Mouse (Mus musculus): ENCODE results near the gene Arsg. TPM values are rescaled to one million over a fixed set of nuclear protein-coding genes. Genes with fewer than 3 reads are reported as not detected.

Arsg gene
- polyA plus RNA-seq (2012; rRNA removed): 3.9 and 4.0 TPM in 2 replicates

DNA sequence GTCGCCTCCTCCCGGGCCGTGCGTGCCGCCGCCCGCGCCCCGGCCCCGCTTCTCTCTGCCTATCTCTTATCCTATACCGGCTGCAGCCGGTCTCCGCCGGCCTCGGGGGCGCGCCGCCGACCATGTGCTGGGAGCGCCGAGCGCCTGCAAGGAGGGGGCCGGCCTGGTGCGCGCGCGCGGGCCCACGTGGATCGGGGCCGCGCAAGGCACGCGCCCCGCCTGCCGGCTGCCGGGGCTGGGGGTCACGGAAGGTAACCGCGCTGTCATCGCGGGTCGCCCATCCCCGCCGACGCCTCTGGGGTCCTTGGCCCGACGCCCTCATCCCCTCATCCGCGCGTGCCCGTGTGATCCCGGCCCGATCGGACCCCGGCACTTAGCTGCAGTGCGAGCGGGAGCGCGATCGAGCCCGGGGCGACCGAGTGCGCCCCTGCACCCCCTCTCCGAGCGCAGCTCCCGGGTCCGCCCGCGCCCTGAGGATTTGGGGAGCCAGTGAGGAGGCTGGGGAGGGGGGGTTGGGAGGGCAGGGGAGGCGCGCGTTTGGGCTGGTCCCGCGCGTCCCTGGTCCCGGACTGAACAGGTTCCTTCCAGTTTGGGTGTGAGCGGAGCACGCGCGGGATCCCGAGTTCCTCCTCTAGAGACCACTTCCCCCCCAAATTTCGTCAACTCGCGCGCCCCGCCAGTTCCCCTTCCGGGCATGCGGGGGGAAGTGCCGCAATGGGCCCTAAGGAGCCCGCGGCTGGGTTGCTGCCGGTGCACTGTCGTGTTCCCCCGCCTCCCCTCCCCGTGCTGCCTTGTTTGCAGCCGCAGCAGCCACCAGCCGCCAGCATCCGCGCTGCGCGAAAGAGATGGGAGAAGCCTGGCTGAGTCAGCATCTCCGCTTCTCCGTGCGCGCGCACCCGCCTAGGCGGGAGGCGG is at the start of gene Arsg, which contains the start of gene Slc16a6:
TSS of gene Arsg (plus strand) at position 204 of the 915 bp plus-strand sequence.
TSS of gene Slc16a6 (minus strand) at position 428 of the 915 bp plus-strand sequence.
- peak within 1 kb of the TSS; percentile 81 for H3K4me3 ChIP-seq (ENCODE audit: control insufficient read depth, insufficient read depth, low read length)
- H3K36me3 ChIP-seq (ENCODE audit: control insufficient read depth, insufficient read depth, low read length): no peaks in the 10 kb centered on the region
- H3K27ac ChIP-seq (ENCODE audit: control insufficient read depth, insufficient read depth, low read length): peak within 1 kb of the TSS; percentile 80
- WGBS: under 1% methylated on average over 111 of the region's 111 CpGs
- H3K4me1 ChIP-seq (replicated peaks; ENCODE audit: control insufficient read depth, insufficient read depth, low read length): peaks cover 27% of the 10 kb centered on the region
- no peaks in the 10 kb centered on the region for H3K27me3 ChIP-seq (ENCODE audit: control insufficient read depth, insufficient read depth, low read length)
- DNase-seq: peak; percentile 94
- TF ChIP-seq CTCF (IDR thresholded peaks at IDR 0.05; ENCODE audit: borderline replicate concordance, control insufficient read depth, extremely low read depth, insufficient read depth, low read length, poor library complexity) (0 out of 2 replicates have a peak, but pooled peaks have one; percentile 36), POLR2A (IDR thresholded peaks at IDR 0.05; ENCODE audit: control insufficient read depth, extremely low read depth, insufficient read depth, low read length, poor library complexity) (peak; percentile 42; the same call in 1 of the 2 replicates)

DNA sequence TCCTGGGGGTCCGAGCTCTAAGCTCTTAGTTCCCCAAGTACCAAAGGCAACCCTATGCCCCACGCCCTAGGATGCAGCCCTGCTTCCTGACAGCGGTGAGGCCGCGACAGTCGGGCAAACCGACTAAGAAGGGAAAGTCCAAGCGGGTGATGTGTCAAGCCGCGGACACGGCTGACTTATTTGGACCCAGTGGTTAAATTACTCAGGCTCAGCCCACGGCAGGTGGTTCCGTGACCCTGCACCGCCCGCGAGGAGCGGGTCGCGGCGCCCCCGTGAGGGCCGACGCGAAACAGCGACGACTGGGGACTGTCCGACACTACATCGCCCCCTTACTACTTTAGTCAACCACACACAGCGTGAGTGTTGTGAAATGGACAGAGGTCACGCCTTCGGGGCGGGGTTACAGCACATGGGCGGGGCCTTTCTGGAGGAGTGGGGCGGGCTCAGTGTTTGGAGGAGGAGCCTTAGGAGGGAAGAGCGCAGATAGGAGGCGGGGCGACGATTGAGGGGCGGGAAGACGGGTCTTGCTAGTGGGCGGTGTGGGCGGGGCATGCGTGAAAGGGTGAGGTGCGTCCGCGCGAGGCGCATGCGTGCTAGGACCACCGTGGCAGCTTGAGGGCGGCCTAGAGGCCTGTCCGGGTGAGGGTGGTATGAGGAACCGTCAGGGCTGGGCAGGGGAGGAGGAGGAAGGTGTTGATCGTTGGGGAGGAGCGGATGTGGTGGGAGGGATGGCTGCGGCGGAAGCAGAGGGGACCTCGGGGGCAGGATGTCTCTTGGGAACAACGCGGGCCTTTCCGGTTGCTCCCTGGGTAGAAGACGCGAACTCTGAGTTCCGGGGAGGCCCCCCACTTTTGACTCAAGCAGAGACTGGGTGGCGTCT is 47.5 kb upstream of the Arsg start, which contains the start of gene Amz2:
TSS of gene Amz2 (plus strand) at position 555 of the 880 bp plus-strand sequence.
- Histone ChIP-seq H3K27me3 (ENCODE audit: control insufficient read depth, insufficient read depth, low read length) (no peaks in the 10 kb centered on the region), H3K27ac (ENCODE audit: control insufficient read depth, insufficient read depth, low read length) (peak within 1 kb of the TSS; percentile 65), H3K4me1 (replicated peaks; ENCODE audit: control insufficient read depth, insufficient read depth, low read length) (peaks cover 11% of the 10 kb centered on the region), H3K36me3 (ENCODE audit: control insufficient read depth, insufficient read depth, low read length) (peaks cover 10% of the 10 kb centered on the region; the same call in 1 of the 2 replicates), H3K4me3 (ENCODE audit: control insufficient read depth, insufficient read depth, low read length) (peak within 1 kb of the TSS; percentile 54)
- peak; percentile 87 for TF ChIP-seq POLR2A (IDR thresholded peaks at IDR 0.05; ENCODE audit: control insufficient read depth, extremely low read depth, insufficient read depth, low read length, poor library complexity)
- peak; percentile 91 for TF ChIP-seq CTCF (IDR thresholded peaks at IDR 0.05; ENCODE audit: borderline replicate concordance, control insufficient read depth, extremely low read depth, insufficient read depth, low read length, poor library complexity)
- DNase-seq: peak; percentile 99
- under 1% methylated on average over 65 of the region's 65 CpGs for WGBS

DNA sequence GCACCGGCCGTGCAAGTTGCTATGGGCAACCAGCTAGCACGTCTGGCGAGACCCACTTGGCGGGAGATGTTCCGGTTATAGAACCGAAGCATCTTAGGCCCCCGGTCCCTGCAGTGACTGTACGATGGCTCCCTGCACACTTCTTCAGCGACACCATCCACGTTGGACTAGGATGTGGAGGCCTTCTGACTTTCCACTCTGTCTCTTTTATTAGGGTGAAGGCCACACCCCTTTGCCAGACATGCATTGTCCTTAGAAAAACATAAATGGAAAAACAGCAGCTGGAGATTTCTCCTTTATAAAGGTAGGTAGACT is 46.9 kb upstream of the Arsg start:
- peak overlapping the region; percentile 65 for H3K27ac ChIP-seq (ENCODE audit: control insufficient read depth, insufficient read depth, low read length)
- no peaks in the 10 kb centered on the region for H3K27me3 ChIP-seq (ENCODE audit: control insufficient read depth, insufficient read depth, low read length)
- TF ChIP-seq POLR2A (IDR thresholded peaks at IDR 0.05; ENCODE audit: control insufficient read depth, extremely low read depth, insufficient read depth, low read length, poor library complexity) (no peak), CTCF (IDR thresholded peaks at IDR 0.05; ENCODE audit: borderline replicate concordance, control insufficient read depth, extremely low read depth, insufficient read depth, low read length, poor library complexity) (no peak)
- peaks cover 10% of the 10 kb centered on the region for H3K4me1 ChIP-seq (replicated peaks; ENCODE audit: control insufficient read depth, insufficient read depth, low read length)
- no peak for DNase-seq
- peaks cover 12% of the 10 kb centered on the region; the same call in 1 of the 2 replicates for H3K36me3 ChIP-seq (ENCODE audit: control insufficient read depth, insufficient read depth, low read length)
- WGBS: under 1% methylated on average over 11 of the region's 11 CpGs
- H3K4me3 ChIP-seq (ENCODE audit: control insufficient read depth, insufficient read depth, low read length): peak overlapping the region; percentile 54

DNA sequence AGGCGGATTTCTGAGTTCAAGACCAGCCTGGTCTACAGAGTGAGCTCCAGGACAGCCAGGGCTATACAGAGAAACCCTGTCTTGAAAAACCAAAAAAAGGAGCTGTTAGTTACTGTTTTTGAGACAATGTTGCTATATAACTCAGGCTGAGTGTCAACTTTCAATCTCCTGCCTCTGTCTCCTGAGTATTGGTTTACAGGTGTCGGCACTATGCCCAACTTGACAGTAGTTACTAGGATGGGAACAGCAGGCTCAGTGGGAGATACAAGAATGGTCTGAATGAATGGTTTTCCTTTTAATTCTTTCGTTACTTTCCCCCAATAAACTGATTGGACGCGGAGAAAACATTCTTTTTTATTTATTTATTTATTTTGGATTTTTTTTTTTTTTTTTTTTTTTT is 45.8 kb upstream of the Arsg start:
- H3K4me1 ChIP-seq (replicated peaks; ENCODE audit: control insufficient read depth, insufficient read depth, low read length): peaks cover 18% of the 10 kb centered on the region
- TF ChIP-seq CTCF (IDR thresholded peaks at IDR 0.05; ENCODE audit: borderline replicate concordance, control insufficient read depth, extremely low read depth, insufficient read depth, low read length, poor library complexity): no peak
- no peak for TF ChIP-seq POLR2A (IDR thresholded peaks at IDR 0.05; ENCODE audit: control insufficient read depth, extremely low read depth, insufficient read depth, low read length, poor library complexity)
- H3K27ac ChIP-seq (ENCODE audit: control insufficient read depth, insufficient read depth, low read length): no peak overlapping the region
- H3K27me3 ChIP-seq (ENCODE audit: control insufficient read depth, insufficient read depth, low read length): no peaks in the 10 kb centered on the region
- WGBS: 97% methylated on average over 5 of the region's 5 CpGs
- H3K36me3 ChIP-seq (ENCODE audit: control insufficient read depth, insufficient read depth, low read length): peaks cover 12% of the 10 kb centered on the region; the same call in 1 of the 2 replicates
- no peak overlapping the region for H3K4me3 ChIP-seq (ENCODE audit: control insufficient read depth, insufficient read depth, low read length)
- no peak for DNase-seq

DNA sequence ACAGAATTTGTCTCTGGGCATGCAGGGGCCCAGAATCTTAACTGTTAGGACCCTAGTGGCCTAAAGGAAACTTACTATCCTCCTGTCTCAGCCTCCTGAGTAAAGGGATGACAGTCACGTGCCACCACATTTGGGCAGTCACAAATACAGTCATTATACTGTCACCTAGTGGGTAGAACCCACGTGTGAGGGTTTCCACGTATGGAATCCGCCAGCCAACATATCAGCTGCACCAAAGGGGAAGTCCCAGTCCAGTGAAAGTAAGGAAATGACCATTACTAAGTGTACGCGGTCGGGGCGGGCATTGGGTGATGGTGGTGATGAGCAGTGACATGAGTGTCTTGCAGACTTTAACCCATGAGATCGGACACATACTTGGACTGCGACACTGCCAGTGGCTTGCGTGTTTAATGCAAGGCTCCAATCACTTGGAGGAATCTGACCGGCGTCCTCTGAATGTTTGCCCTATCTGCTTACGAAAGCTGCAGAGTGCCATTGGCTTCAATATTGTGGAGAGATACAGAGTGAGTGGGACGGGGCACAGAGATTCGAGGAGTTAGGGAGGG is 38.9 kb upstream of the Arsg start:
- no peak for TF ChIP-seq POLR2A (IDR thresholded peaks at IDR 0.05; ENCODE audit: control insufficient read depth, extremely low read depth, insufficient read depth, low read length, poor library complexity)
- no peak for TF ChIP-seq CTCF (IDR thresholded peaks at IDR 0.05; ENCODE audit: borderline replicate concordance, control insufficient read depth, extremely low read depth, insufficient read depth, low read length, poor library complexity)
- Histone ChIP-seq H3K27me3 (ENCODE audit: control insufficient read depth, insufficient read depth, low read length) (no peaks in the 10 kb centered on the region), H3K27ac (ENCODE audit: control insufficient read depth, insufficient read depth, low read length) (no peak overlapping the region), H3K4me3 (ENCODE audit: control insufficient read depth, insufficient read depth, low read length) (no peak overlapping the region), H3K4me1 (replicated peaks; ENCODE audit: control insufficient read depth, insufficient read depth, low read length) (peaks cover 30% of the 10 kb centered on the region), H3K36me3 (ENCODE audit: control insufficient read depth, insufficient read depth, low read length) (peaks cover 17% of the 10 kb centered on the region; the same call in 1 of the 2 replicates)
- WGBS: 85% methylated on average over 16 of the region's 16 CpGs
- no peak for DNase-seq
